ENCODE assay signal across 18 mouse cellular contexts in genomic region chr17:82504291-82504690, GRCm38 (mm10).
"Had no signal": no experiment of that assay in that cellular context is flagged by ENCODE, and none has a peak within 500 bp of the region (broad histone marks: within the 10 kb centered on the region; RNA-seq: fewer than 3 reads in every experiment).

No protein-coding gene starts in this region.

- H3K36me3 ChIP-seq: kidney, embryonic 15.5 days; limb, embryonic 12.5 days; liver, embryonic 13.5 days; lung, embryonic 15.5 days; midbrain, embryonic 15.5 days; neural tube, embryonic 12.5 days had no signal

- H3K4me2 ChIP-seq: kidney, embryonic 15.5 days; limb, embryonic 12.5 days; liver, embryonic 13.5 days; lung, embryonic 15.5 days; midbrain, embryonic 11.5 days; midbrain, embryonic 15.5 days; neural tube, embryonic 12.5 days had no signal

- H3K9ac ChIP-seq: kidney, embryonic 15.5 days; limb, embryonic 12.5 days; liver, embryonic 13.5 days; liver, postnatal 0 days; lung, embryonic 15.5 days; midbrain, embryonic 15.5 days; neural tube, embryonic 12.5 days had no signal

- H3K27me3 ChIP-seq: kidney, embryonic 15.5 days; limb, embryonic 12.5 days; liver, embryonic 13.5 days; lung, embryonic 15.5 days; megakaryocyte, embryonic 14.5 days; midbrain, embryonic 15.5 days; neural tube, embryonic 12.5 days had no signal

- ATAC-seq: liver, postnatal 0 days; midbrain, embryonic 15.5 days had no signal

- DNase-seq: kidney, postnatal 14 days; layer of hippocampus, adult 9-11 months; layer of hippocampus, postnatal 36 days; liver; liver, embryonic 13.5 days; liver, postnatal 0 days; lung, postnatal 14 days; retina, postnatal 1 day; right cerebral cortex, postnatal 14 days; thymus, postnatal 4 days had no signal

- H3K27ac ChIP-seq: kidney, embryonic 15.5 days; limb, embryonic 12.5 days; liver, embryonic 13.5 days; lung, embryonic 15.5 days; macrophage; midbrain, embryonic 15.5 days; neural tube, embryonic 12.5 days had no signal

- H3K4me3 ChIP-seq: kidney, embryonic 15.5 days; limb, embryonic 12.5 days; liver, embryonic 13.5 days; lung, embryonic 15.5 days; megakaryocyte, embryonic 14.5 days; midbrain, embryonic 15.5 days; neural tube, embryonic 12.5 days had no signal

- H3K4me1 ChIP-seq: kidney, embryonic 15.5 days; limb, embryonic 12.5 days; liver, embryonic 13.5 days; lung, embryonic 15.5 days; megakaryocyte, embryonic 14.5 days; midbrain, embryonic 15.5 days; neural tube, embryonic 12.5 days had no signal

- H3K9me3 ChIP-seq: kidney, embryonic 15.5 days; limb, embryonic 12.5 days; liver, embryonic 13.5 days; lung, embryonic 15.5 days; midbrain, embryonic 15.5 days; neural tube, embryonic 12.5 days had no signal
